Mouse (Mus musculus) CD4-positive, CD25-positive, alpha-beta regulatory T cell, adult 9 weeks (primary cell): ENCODE data around the gene Serpina6. TPM values are rescaled to one million over a fixed set of nuclear protein-coding genes. Genes with fewer than 3 reads are reported as not detected.

Source experiments
- polyA plus RNA-seq: library from polyadenylated mRNA; unstranded; fragments of 100-300 nt; shearing (Covaris generic); gene quantifications from one replicate; pipeline ENCODE4 v1.2.1, GENCODE M21; 2017

The Serpina6 gene
- not detected for polyA plus RNA-seq

DNA sequence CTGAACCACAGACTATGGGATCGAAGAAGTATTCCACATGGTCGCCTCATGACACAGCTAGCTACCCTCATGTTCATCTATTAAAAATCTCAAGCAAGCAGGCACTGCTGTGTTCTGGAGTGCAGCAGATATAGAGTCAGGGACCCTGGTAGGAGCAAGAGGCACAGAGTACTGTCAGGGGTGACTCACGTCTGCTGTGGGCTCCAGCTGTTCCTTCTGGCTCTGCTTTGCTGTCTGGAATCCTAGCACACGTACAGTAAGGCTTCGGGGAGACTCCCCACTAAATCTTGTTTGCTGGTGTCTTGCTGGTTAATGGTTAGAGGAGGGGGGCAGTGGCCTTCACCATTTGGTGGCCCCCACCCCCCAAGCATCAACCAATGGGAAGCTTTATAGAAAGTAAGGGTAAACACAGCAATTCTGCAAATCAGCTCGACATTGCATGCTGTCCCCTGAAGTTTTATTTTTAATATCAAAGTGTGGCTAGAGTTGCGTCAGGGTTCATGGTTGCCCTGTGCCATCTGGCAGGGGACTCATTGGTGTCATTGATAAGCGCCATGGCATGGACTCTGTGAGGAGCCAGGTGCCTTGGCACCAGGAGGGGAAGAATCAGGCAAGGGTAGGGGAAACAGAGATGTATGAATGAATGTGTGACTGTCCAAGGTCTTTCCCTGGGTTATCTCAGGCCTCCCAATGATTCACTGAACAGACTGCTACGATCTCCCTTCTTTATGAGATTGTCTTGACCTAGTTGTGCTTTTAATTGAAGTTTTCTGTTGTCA lies at the start of gene Serpina6:
TSS of gene Serpina6 (minus strand) at position 365 of the 779 bp plus-strand sequence.

DNA sequence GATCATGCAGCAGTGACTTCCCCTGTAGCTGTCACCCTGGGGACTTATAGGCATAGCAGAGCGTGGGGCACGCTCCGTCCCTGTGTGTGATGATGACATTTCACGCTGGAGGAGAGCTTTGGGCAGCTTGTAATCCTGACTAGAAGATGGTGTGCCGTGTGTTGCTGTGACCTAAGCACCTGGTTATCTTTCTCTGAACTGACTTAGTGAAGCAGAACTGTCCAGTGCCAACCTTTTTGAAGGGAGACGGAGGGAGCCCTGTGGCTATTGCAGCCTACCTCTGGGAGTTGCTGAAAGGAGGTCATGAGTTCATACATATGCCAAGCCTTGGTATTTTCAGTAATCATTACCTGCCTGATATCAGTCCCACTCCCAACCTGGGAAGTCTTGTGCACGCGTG lies 38.4 kb upstream of the Serpina6 start, which contains the start of gene Serpina1f:
TSS of gene Serpina1f (minus strand) at position 101 of the 400 bp plus-strand sequence.

DNA sequence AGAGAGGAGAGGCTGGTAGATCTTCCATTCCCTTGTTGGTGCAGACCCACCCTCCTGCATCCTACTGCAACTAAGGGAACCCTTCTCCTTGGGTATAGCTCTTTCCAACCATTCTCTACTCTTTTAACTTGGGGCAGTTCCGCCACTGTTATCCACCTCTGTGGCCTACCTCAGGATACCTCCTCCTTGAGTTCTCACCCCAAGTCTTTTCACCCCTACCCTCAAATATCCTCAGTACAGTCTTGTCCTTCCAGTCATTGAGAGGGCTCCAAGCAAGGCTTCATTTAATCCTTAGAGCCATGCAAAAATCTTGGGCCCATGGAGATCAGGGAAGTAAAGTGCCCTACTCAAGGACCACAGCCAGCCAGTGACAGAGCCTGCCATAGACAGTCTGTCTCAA lies 19.0 kb upstream of the Serpina6 start, which contains the start of gene Serpina16:
TSS of gene Serpina16 (minus strand) at position 101 of the 400 bp plus-strand sequence.

DNA sequence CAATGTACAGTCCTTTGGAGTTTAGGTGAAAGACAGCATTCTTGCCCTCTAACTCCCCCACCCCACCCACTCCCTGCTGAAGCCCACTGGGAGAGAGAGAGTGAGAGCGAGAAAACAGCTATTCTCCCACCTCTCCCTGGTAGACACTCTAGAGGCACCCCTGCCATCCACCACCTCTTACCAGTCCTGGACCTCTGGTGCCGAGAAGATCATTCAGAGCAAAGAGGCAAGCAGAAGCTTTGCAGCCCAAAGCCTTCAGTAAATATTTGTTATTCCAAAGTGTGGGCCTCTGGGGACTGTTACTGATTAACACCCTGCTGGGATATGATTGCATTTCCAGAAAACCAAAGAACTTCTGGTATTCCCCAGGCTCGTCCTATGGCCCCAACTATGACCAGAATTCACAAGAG lies 25.8 kb downstream of the Serpina6 start, which contains the start of gene Serpina10:
TSS of gene Serpina10 (minus strand) at position 242 of the 410 bp plus-strand sequence.

Other genes starting within 250 kb of the Serpina6 start
- 1.4 TPM for gene 9330161L09Rik, start 249.4 kb downstream of the Serpina6 start, polyA plus RNA-seq
- gene Ddx24, start 231.4 kb downstream of the Serpina6 start, polyA plus RNA-seq, result 242 TPM
- 407 TPM for gene Ifi27, start 223.0 kb downstream of the Serpina6 start, polyA plus RNA-seq
- gene Ifi27l2a, start 213.5 kb downstream of the Serpina6 start, polyA plus RNA-seq, result 1,924 TPM
- gene Ifi27l2b, start 200.0 kb downstream of the Serpina6 start, polyA plus RNA-seq, result not detected
- not detected for gene Ppp4r4, start 124.9 kb downstream of the Serpina6 start, polyA plus RNA-seq
- gene Serpina10, start 25.8 kb downstream of the Serpina6 start, polyA plus RNA-seq, result not detected
- gene Serpina16, start 18.9 kb upstream of the Serpina6 start, polyA plus RNA-seq, result not detected
- not detected for gene Serpina1f, start 38.3 kb upstream of the Serpina6 start, polyA plus RNA-seq
- gene Serpina1d, start 116.4 kb upstream of the Serpina6 start, polyA plus RNA-seq, result not detected
- not detected for gene Serpina1b, start 173.2 kb upstream of the Serpina6 start, polyA plus RNA-seq
- gene Serpina1a, start 206.3 kb upstream of the Serpina6 start, polyA plus RNA-seq, result not detected
- gene Serpina1c, start 247.7 kb upstream of the Serpina6 start, polyA plus RNA-seq, result not detected